Mouse (Mus musculus): ENCODE measurements around the gene Olfr160.

Olfr160 gene

DNA sequence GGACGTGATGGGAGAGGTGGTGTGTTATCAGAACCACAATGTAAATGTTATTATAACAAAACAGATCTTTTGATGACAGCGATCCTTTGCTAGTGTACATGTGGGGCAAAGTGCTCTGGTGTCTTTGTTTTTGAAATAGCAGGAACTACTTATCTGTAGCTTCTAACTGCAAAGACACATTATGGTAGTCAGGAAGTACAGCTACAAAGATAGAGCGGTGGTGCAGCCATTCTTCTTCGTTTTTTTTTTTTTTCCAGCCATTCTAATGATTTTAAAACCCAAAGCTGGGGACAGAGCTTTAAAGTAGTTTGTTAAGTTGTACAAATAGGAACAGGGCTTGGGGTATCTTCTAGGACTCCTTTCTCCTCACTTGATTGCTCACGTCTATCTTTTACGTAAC lies 56.6 kb downstream of the Olfr160 start:
- CTCF ChIA-PET, result no interaction called here

More for the DNA sequence above, 56.6 kb downstream of the Olfr160 start:
- POLR2A ChIA-PET, result interaction anchor here in 1 of 4 experiments (1.3 kb wide), 1 partner anchor 8 kb away, joined by 3 read pairs; no protein-coding TSS in a partner anchor

Data from embryonic stem cell, embryonic (primary cell).